Mouse (Mus musculus): ENCODE data around the gene Dhx30.

Gene Dhx30

DNA sequence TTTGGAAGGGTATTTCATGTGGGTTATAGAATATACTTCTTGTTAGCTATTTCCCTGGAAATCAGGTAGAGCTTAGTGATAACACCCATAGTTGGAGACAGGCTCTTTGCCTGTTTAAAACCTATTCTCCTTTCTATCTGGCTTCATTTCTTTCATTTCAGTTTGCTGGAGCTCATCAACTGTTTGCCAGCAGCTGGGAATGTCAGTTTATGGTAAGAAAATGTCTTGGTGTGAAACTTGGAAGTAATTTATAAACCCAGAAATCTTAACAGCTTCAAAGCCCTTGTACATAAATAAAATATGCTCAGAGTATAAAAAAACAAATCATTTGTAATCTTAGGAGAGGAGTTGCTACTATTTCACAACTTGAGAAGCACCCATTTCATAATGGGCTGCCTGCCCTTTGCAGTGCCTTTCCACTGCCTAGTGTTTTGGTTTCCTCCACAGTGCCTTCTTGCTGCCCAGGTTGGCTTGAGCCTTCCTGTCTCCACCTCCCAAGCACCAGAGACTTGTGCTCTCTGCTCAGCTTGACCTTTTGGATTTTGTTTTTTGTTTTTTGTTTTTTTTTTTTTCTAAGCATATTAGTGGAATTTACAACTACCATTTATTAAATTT, 71.8 kb downstream of the Dhx30 start:
- DNase-seq (ENCODE audit: low read depth, low spot score): no peak

DNA sequence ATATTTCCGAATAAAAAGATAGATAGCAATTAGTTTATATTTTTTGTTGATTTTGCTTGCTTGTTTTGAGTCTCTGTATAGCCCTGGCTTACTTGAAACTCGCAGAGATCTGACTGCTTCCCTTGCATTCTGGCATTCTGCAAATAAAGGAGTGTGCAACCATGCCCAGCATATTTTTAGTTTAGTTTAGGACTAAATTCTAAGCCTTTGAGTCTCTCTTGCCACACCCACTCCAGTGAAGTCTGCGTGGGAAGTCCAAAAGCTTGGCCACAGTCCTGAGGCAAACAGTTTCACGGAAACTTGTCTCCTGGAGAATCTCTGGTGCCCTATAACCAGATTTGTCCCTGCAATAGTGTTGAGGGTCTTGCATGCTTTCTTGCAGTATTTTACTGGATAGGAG, 73.3 kb downstream of the Dhx30 start:
- no peak for DNase-seq (ENCODE audit: low read depth, low spot score)

DNA sequence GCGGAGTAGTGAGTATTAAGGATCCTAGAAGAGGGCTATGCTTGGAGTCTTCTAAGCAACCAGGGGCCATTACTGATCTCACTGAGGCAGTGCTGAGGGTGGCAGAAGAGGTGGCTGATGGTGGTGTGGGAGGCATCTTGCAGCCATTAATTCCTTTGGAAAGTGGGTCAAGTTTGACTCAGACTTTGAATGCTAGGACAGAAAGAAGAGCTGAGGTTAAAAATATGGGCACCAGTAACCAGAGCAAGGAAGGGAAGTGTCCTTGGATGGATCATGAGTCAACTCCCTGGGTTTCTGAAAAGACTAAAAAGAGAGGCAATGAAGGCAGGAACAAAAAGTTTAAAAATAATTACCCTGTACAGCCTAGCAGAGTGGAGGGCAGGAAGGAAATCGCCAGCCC, 79.1 kb downstream of the Dhx30 start:
- no peak for DNase-seq (ENCODE audit: low read depth, low spot score)

DNA sequence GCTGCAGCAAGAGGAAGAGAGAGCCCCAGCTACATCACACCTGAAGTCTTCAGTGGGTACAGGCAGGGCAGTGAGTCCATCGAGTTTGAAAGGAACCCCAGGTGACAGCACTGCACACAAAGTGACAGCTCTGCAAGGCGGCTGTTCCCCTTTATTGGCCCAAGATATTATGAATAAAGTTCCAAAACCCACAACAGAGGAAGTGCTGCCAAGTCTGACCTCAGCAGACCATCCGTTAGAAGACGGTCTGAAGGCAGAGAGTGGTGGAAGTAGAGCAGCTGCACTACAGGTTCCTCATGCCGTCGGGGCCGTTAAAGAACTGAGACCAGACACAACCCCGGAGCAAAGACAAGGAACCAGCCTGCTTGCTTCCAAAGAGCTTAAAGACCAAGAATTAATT, 79.7 kb downstream of the Dhx30 start:
- no peak for DNase-seq (ENCODE audit: low read depth, low spot score)

DNA sequence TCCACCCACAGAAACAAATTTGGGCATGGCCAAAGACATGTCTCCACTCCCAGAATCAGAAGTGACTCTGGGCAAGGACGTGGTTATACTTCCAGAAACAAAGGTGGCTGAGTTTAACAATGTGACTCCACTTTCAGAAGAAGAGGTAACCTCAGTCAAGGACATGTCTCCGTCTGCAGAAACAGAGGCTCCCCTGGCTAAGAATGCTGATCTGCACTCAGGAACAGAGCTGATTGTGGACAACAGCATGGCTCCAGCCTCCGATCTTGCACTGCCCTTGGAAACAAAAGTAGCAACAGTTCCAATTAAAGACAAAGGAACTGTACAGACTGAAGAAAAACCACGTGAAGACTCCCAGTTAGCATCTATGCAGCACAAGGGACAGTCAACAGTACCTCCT, 82.5 kb downstream of the Dhx30 start:
- DNase-seq (ENCODE audit: low read depth, low spot score): no peak
